Mouse (Mus musculus) layer of hippocampus, postnatal 25 days (tissue): ENCODE data around the gene Trappc3l. TPM values are rescaled to one million over a fixed set of nuclear protein-coding genes. Genes with fewer than 3 reads are reported as not detected.

Experiments used
- DNase-seq, 2 experiments: peaks; one replicate each; pipeline ENCODE4 v3.0.0; 2022; ENCODE audit warnings: mixed read lengths in 2 of 2, low spot score in 1 of 2; ENCODE audit errors: extremely low spot score in 1 of 2
- total RNA-seq, 2 experiments: library from RNA; stranded (reverse); gene quantifications; 2 replicates each; pipeline ENCODE4 v1.2.3; 2021

Gene Trappc3l
- total RNA-seq, 2 experiments from 2014 or later: not detected

DNA sequence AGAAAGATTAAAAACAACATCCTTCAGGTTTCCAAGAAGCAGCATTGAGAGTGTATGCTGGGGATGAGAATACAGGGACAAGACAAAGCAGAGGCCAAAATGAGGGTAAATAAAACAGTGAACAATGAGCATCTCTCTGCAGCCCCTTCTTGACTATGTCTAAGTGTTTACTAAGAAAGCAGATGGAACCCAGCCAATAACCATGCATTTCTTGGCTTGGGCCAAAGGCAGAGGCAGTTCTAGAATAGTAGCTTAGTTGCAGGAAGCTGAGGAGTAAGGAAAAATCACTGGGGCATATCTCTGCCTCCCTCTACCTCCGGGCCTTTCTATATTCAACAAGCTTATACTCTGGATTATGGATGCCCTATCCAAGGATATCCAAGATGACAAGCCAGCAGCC, 53.1 kb downstream of the Trappc3l start:
- DNase-seq: no peak

DNA sequence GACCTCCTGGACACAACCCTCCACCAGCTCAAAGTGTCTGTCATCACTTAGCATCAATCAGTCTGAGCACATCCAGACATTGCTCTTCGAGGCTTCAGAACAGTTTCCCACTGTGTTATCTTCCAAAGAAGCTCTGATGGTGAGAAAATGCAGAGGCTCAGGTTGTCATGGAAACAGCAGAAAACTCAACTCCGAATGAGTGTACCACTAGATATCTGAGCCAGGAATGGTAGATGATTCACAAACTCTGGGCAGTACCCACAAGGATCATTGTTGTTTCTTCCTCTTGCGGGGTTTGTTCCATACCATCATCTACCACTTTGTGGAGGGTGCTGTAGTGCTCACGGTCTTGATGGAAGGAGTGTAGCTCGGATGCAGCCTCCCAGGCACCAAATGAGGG, 54.5 kb downstream of the Trappc3l start:
- no peak for DNase-seq

GRCm38 (mm10) chr10:34095147-34095546, 57.8 kb downstream of the Trappc3l start:
- DNase-seq: no peak

DNA sequence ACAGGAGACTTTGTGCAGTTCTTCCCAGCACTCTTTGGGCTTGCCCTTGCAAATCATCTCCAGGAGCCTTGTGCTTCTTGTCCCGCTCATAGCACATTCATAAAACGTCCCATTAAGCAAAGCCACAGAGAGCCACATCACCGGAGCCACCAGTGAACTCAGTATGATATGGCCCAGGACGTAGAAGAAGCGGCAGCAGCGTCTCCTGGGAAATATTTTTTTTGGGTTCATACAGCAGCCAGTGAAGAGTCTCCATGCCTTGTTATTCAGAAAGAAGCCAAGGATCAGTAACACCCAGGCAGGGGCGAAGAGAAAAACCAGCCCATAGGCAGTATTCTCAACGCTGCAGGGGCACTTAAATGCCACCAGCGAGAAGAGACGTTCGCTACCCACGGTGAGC, 58.6 kb downstream of the Trappc3l start:
- DNase-seq: no peak

DNA sequence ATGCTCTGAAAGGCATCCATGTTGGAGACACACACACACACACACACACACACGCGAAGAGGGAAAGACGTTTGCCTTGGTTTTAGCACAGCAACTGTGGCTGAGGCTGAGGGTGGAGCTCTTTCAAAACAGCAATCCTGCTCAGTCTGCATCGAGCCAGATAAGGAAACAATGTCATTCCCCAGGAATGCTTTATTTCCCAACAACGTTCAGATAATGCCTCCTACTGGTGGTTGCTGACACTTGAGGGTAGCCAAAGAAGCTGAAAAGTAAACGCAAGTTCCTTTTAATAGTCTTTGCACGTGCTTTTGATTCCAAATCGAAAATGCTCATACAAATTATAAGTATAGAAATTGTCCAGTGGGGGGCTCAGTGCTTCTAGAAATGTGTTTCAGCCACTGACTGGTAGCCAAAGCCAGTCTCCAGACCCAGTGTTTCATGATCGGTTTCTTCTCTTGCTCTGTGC, 59.1 kb downstream of the Trappc3l start, which contains the start of gene Calhm5:
Calhm5 (minus strand) TSS at position 102 of the 466 bp plus-strand sequence.
- DNase-seq: peak; percentile 16 to 29

DNA sequence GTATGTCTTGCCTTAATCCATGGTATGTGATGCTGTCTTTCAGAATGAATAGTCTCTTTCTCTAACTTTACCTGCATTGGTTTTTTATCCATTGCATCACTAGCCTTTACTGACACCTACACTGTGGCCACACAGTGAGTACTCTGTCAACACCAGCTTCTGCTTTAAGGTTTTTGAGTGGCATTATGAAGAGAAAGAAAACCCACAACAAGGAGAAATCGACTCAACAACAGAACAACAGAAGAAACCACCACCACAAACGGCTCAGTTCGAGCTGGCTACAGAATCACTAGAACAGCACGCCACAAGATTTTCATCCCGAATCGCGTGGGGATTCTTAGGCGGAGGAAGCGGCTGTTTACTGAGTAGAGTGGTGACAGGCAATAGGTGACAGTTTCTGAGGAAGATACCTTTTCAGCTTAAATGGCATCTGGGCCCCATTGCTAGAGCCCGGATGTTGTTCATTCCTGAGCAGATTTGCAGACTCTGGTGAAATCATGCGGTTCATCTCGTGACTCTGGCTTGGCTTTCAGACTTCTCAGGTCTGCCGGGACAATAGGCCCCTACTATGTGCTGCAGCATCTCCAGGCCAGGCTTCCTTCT, 73.6 kb downstream of the Trappc3l start:
- no peak for DNase-seq

GRCm38 (mm10) chr10:34111964-34112738, 74.8 kb downstream of the Trappc3l start:
- DNase-seq: no peak

DNA sequence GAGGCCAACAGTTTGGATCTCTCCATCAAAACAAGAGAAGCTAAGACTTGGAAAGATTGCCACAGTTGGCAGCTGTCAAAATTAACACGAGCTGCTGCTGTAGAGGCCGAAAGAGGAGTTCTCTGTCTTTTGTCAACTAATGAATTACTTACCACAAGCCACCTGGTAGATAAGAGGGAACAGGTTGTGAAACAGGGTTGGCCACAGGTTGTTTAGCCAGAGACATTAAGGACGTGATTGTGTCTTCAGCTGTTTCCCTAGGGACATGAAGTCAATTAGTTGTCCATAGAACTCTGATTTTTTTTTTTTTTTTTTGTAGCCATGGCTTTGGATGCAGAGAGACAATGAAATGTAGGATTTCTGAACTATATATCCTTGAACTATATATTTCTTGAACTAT, 79.7 kb downstream of the Trappc3l start:
- DNase-seq: no peak

- no peak for DNase-seq
Observed at GRCm38 (mm10) chr10:34117770-34118169, 80.4 kb downstream of the Trappc3l start.

GRCm38 (mm10) chr10:34118421-34118820, 81.0 kb downstream of the Trappc3l start:
- no peak for DNase-seq

GRCm38 (mm10) chr10:34127392-34128378, 90.3 kb downstream of the Trappc3l start, which contains the start of gene Calhm6:
TSS of gene Calhm6 (minus strand) at chr10:34127984.
- DNase-seq: peak; percentile 27 to 42

DNA sequence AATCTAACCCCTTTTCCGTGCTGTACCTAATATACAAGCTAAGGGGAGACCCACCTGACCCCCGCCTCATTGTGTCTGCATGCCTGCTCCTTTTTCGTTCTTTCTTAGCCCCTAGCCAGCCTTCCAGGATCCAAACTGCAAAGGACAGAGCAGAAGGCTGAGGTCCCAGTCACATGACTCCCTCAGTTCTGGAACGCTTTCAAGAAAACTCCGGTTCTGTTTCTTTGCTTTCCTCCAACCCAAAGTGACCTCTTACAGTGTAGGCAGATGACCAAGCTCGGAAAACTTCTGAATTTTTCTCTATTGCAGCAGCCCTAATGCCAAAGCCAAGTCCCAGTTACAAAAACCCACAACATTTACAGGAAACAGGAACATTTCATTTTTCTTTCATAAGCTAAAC, 91.0 kb downstream of the Trappc3l start:
- DNase-seq: no peak

DNA sequence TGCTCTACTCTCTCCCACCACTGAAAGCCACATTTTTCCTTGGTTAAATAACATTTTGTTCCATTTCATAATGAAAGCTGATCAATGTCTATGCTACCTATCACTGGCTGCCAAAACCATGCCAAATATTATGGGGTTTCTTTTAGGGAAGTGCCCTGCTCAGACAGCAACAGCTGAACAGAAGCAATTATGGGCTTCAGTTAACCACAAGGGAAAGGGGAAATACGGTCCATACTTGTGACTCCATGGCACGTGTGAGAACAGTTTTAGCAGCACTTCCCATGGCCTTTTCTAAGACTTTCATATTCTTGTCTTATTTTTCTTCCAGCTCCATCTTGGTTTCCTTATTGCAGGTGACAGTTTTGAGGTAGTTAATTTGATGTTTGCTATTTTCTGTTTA, 94.0 kb downstream of the Trappc3l start:
- no peak for DNase-seq

DNA sequence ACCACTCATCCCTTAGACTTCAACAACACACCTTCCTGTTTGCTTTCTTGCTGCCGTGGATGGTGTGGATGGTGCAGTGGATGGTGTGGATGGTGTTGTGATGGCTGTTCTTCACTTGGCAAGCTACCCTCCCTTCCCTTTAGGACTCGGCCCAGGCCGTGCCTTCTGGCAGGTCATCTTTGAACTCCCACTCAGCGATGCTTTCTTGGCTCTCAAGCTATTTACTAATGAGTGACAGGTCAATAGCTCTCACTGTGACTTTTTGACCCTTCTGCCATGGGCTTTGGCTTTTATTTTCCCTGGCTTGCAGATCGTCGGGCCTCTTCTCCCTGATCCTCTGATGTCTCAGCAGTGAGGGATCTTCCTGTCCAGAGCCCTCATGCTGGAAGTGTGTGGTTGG, 99.0 kb downstream of the Trappc3l start:
- no peak for DNase-seq

DNA sequence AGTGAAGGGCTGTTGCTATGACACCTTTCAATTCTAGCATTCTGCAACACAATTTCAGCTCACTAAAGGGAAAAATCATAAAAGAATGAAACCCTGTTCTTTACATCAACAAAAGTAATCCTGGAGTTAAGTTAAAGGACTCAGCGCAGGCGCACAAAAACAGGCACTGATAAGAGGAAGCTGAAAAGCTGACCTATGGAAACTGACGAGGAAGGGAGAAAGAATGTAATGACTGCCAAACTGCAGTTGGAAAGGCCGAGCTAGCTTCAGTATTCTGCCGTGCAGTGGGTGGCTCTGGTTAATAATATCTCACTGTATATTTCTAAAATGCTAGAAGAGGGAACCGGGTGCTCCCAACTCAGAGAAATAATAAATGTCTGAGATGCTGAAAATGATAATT, 100.6 kb downstream of the Trappc3l start:
- DNase-seq: no peak

DNA sequence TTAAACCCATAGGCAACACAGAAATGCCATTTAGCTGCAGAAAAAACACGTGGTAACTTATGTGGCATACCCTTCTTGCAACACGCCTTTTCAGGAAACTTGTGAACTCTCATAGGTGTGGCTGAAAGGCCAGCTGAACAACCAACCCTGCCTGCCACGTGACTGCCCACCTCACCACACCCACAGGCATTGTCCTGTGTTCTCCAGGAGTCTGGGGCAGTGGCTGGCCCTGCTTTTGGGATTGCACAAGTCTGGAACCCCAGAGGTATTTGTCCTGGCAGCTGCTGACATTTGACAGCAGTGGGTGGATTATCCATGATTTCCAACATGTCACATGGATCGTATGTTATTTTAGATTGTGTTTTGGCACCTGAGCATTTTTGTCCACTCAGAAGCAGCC, 102.4 kb downstream of the Trappc3l start:
- DNase-seq: no peak

GRCm38 (mm10) chr10:34141693-34142092, 104.3 kb downstream of the Trappc3l start:
- no peak for DNase-seq

DNA sequence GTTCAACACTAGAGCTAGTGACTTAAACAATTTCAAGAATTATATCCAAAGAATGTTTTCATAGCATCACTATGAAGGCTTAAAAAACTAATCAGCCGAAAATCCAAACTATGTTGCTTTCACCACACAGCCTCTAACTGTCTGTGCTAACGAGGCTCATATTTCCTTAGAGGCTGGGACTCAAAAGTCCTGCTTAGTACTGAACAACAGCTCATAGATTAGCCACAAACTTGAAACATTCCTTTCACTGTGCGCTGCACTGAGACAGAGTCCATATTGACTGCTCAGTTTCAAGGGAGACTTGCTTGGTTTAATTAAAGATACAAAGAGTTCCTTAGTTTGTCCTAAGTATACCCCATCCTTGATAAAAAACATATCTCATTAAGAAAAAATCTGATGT, 112.4 kb downstream of the Trappc3l start:
- DNase-seq: no peak

GRCm38 (mm10) chr10:34150454-34150853, 113.1 kb downstream of the Trappc3l start:
- no peak for DNase-seq

DNA sequence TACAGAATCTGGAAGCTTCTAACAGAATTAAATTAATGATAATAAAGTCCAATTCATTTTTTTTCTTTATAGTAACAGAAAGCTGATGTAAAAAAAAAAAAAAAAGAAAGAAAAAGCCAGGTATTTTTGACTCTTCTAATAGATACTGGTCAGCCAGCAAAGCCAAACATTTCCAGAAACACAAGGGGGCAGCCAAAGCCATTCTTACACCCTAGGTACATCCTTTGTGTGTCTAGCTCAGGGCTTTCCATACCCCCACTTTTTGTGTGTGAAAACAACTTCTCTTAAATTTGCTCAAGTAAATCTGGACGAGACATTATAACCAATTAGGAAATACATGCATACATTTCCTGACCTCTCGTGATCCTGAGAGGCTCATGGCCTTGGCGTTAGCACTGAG, 114.4 kb downstream of the Trappc3l start:
- DNase-seq: no peak
